Mouse (Mus musculus) gastrocnemius, postnatal 25 days (tissue): ENCODE data around the gene Wbp4. TPM values are rescaled to one million over a fixed set of nuclear protein-coding genes. Genes with fewer than 3 reads are reported as not detected.
"Not testable (repeated sequence)": the region's sequence is repeated elsewhere in the genome, so short reads cannot be mapped to it uniquely, and the experiment has no call there.

Experiments
- DNase-seq: peaks from one replicate; pipeline ENCODE4 v3.0.0; 2022
- total RNA-seq, 2 experiments: library from RNA; stranded (reverse); gene quantifications; 1 replicate in 1 of 2; 2 replicates in 1 of 2; pipeline ENCODE4 v1.2.3; 2021

Wbp4 gene
- total RNA-seq, 2 experiments from 2014 or later: 20.0 to 21.2 TPM

GRCm38 (mm10) chr14:79507846-79508245, 26.5 kb upstream of the Wbp4 start:
- DNase-seq: no peak

- no peak for DNase-seq
These were observed 24.9 kb upstream of the Wbp4 start for GRCm38 (mm10) chr14:79506207-79506606.

GRCm38 (mm10) chr14:79504246-79505006, 23.1 kb upstream of the Wbp4 start:
- DNase-seq: no peak

GRCm38 (mm10) chr14:79503371-79504075, 22.2 kb upstream of the Wbp4 start:
- peak; percentile 24 for DNase-seq

GRCm38 (mm10) chr14:79500756-79501155, 19.4 kb upstream of the Wbp4 start:
- no peak for DNase-seq

- DNase-seq: no peak
These were observed 18.0 kb upstream of the Wbp4 start for GRCm38 (mm10) chr14:79499326-79499725.

GRCm38 (mm10) chr14:79494349-79494748, 13.0 kb upstream of the Wbp4 start:
- no peak for DNase-seq

GRCm38 (mm10) chr14:79490246-79490645, 8.9 kb upstream of the Wbp4 start:
- DNase-seq: no peak

- DNase-seq: no peak
These were observed 7.8 kb upstream of the Wbp4 start for GRCm38 (mm10) chr14:79489150-79489549.

GRCm38 (mm10) chr14:79488531-79488930, 7.2 kb upstream of the Wbp4 start:
- DNase-seq: peak; percentile 60

GRCm38 (mm10) chr14:79486993-79487731, 5.8 kb upstream of the Wbp4 start:
- no peak for DNase-seq

- no peak for DNase-seq
These were observed 5.3 kb upstream of the Wbp4 start for GRCm38 (mm10) chr14:79486617-79486992.

GRCm38 (mm10) chr14:79483611-79484120, 2.3 kb upstream of the Wbp4 start:
- no peak for DNase-seq

- no peak for DNase-seq
These were observed 1.5 kb upstream of the Wbp4 start for GRCm38 (mm10) chr14:79482747-79483355.

- peak; percentile 38 for DNase-seq
These were observed 936 bp upstream of the Wbp4 start for GRCm38 (mm10) chr14:79482251-79482661.

- DNase-seq: peak; percentile 97
These were observed 539 bp downstream of the Wbp4 start, which contains the start of gene Elf1 for GRCm38 (mm10) chr14:79480624-79481338. Elf1 (plus strand) TSS chr14:79481194.

- DNase-seq: no peak
These were observed 7.9 kb downstream of the Wbp4 start for GRCm38 (mm10) chr14:79473384-79473783.

- DNase-seq: no peak
These were observed 13.7 kb downstream of the Wbp4 start for GRCm38 (mm10) chr14:79467621-79468020.

- DNase-seq: no peak
These were observed 15.7 kb downstream of the Wbp4 start for GRCm38 (mm10) chr14:79465623-79466022.

GRCm38 (mm10) chr14:79460988-79461387, 20.3 kb downstream of the Wbp4 start:
- no peak for DNase-seq

- no peak for DNase-seq
These were observed 20.9 kb downstream of the Wbp4 start for GRCm38 (mm10) chr14:79460401-79460800.

- not testable (repeated sequence) for DNase-seq
These were observed 28.8 kb downstream of the Wbp4 start for GRCm38 (mm10) chr14:79452591-79452934.
